In genomic region chr13:28432017-28432416, GRCm38 (mm10) we compare ENCODE assay signal across 21 mouse cellular contexts.
DNase-seq lines count a peak whose midpoint lies in the region; ATAC-seq lines count a peak whose summit lies in the region.
"Had no signal": no experiment of that assay in that cellular context is flagged by ENCODE, and none has a peak within 500 bp of the region (broad histone marks: within the 10 kb centered on the region; RNA-seq: fewer than 3 reads in every experiment).

No protein-coding gene starts in this region.

- H3K4me1 ChIP-seq in heart, embryonic 11.5 days (ENCODE audit: control insufficient read depth, insufficient read depth, low read length): no peaks in the 10 kb centered on the region
- no peaks in the 10 kb centered on the region for H3K4me1 ChIP-seq in midbrain, embryonic 11.5 days (ENCODE audit: control insufficient read depth, insufficient read depth, low read length)
- H3K4me1 ChIP-seq in midbrain, embryonic 14.5 days (ENCODE audit: control insufficient read depth, insufficient read depth, low read length): no peaks in the 10 kb centered on the region

- WGBS in heart, embryonic 11.5 days (ENCODE audit: insufficient replicate concordance): 71% methylated on average over 2 of the region's 2 CpGs
- WGBS in midbrain, embryonic 11.5 days: 82% methylated on average over 2 of the region's 2 CpGs
- 82% methylated on average over 2 of the region's 2 CpGs for WGBS in midbrain, embryonic 14.5 days

- H3K4me2 ChIP-seq in heart, embryonic 11.5 days: no peak overlapping the region
- no peak overlapping the region for H3K4me2 ChIP-seq in midbrain, embryonic 11.5 days
- H3K4me2 ChIP-seq in midbrain, embryonic 14.5 days (ENCODE audit: low read length): no peak overlapping the region

- H3K36me3 ChIP-seq in heart, embryonic 11.5 days (ENCODE audit: control insufficient read depth, insufficient read depth, low read length): no peaks in the 10 kb centered on the region
- H3K36me3 ChIP-seq in midbrain, embryonic 11.5 days (ENCODE audit: control insufficient read depth, insufficient read depth, low read length): no peaks in the 10 kb centered on the region
- H3K36me3 ChIP-seq in midbrain, embryonic 14.5 days (ENCODE audit: control insufficient read depth, insufficient read depth, low read length): no peaks in the 10 kb centered on the region
- H3K36me3 ChIP-seq: G1E had no signal

- peak; percentile 80; the same call in 1 of the 2 replicates for ATAC-seq in frontal cortex, adult (ENCODE audit: low TSS enrichment)
- no peak for ATAC-seq in heart, embryonic 11.5 days (replicated peaks; ENCODE audit: insufficient number of reproducible peaks, low FRiP score, low TSS enrichment)
- ATAC-seq in midbrain, embryonic 11.5 days (ENCODE audit: low FRiP score): no peak
- no peak for ATAC-seq in midbrain, embryonic 14.5 days (ENCODE audit: low FRiP score, low TSS enrichment)
- ATAC-seq: activated CD4-positive, CD25-positive, alpha-beta regulatory T cell, adult 4 months; CD4-positive, CD25-positive, alpha-beta regulatory T cell, adult 4 months; Patski had no signal

- no peak overlapping the region for H3K9ac ChIP-seq in heart, embryonic 11.5 days (ENCODE audit: low read depth, low read length)
- H3K9ac ChIP-seq in midbrain, embryonic 11.5 days (ENCODE audit: low read length): no peak overlapping the region
- no peak overlapping the region for H3K9ac ChIP-seq in midbrain, embryonic 14.5 days (replicated peaks; ENCODE audit: low read length)

- no peaks in the 10 kb centered on the region for H3K9me3 ChIP-seq in heart, embryonic 11.5 days (replicated peaks; ENCODE audit: control insufficient read depth, low read length)
- H3K9me3 ChIP-seq in midbrain, embryonic 11.5 days (ENCODE audit: control insufficient read depth, low read length): no peaks in the 10 kb centered on the region
- H3K9me3 ChIP-seq in midbrain, embryonic 14.5 days (ENCODE audit: control insufficient read depth, low read length): no peaks in the 10 kb centered on the region
- H3K9me3 ChIP-seq: G1E had no signal

- H3K27me3 ChIP-seq in heart, embryonic 11.5 days (ENCODE audit: control insufficient read depth, insufficient read depth, low read length): no peaks in the 10 kb centered on the region
- H3K27me3 ChIP-seq in midbrain, embryonic 11.5 days (ENCODE audit: control insufficient read depth, insufficient read depth, low read length): no peaks in the 10 kb centered on the region
- H3K27me3 ChIP-seq in midbrain, embryonic 14.5 days (ENCODE audit: control insufficient read depth, insufficient read depth, low read length): no peaks in the 10 kb centered on the region
- H3K27me3 ChIP-seq: CH12.LX, Patski had no signal

- no peak overlapping the region for H3K27ac ChIP-seq in heart, embryonic 11.5 days (ENCODE audit: low read depth, low read length)
- no peak overlapping the region for H3K27ac ChIP-seq in midbrain, embryonic 11.5 days (ENCODE audit: low read depth, low read length)
- H3K27ac ChIP-seq in midbrain, embryonic 14.5 days (replicated peaks; ENCODE audit: low read depth, low read length): no peak overlapping the region

- no peak for DNase-seq in frontal cortex, adult 2 months (ENCODE audit: extremely low spot score in 1 of 2, low spot score in 1 of 2)
- peak; percentile 30 for DNase-seq in heart, adult 11 months
- DNase-seq in midbrain, embryonic 11.5 days (ENCODE audit: low spot score, missing footprints): peak; percentile 56
- no peak for DNase-seq in midbrain, embryonic 14.5 days
- DNase-seq: adrenal gland, adult 2 months; adrenal gland, adult 8-10 months; adrenal gland, postnatal 10 days; adrenal gland, postnatal 14 days; adrenal gland, postnatal 25 days; adrenal gland, postnatal 36 days; B cell, adult 2 months; cerebellum, adult 11 months; cerebellum, adult 11-12 months; cerebellum, adult 18-20 months had no signal

- H3K4me3 ChIP-seq in heart, embryonic 11.5 days (ENCODE audit: low read depth, low read length): no peak overlapping the region
- H3K4me3 ChIP-seq in midbrain, embryonic 11.5 days (ENCODE audit: low read depth, low read length): no peak overlapping the region
- no peak overlapping the region for H3K4me3 ChIP-seq in midbrain, embryonic 14.5 days (replicated peaks; ENCODE audit: low read depth, low read length)

Comparison
In these comparisons a context has a peak if more than half of its experiments do, and no peak if none do; other contexts are left out.
1. DNase-seq: peak in heart, adult 11 months (single experiment) and midbrain, embryonic 11.5 days (single experiment); none in frontal cortex, adult 2 months (0 of 2) and midbrain, embryonic 14.5 days (single experiment).